Mouse (Mus musculus): ENCODE data around the gene Ctnnbl1.

Ctnnbl1 gene

DNA sequence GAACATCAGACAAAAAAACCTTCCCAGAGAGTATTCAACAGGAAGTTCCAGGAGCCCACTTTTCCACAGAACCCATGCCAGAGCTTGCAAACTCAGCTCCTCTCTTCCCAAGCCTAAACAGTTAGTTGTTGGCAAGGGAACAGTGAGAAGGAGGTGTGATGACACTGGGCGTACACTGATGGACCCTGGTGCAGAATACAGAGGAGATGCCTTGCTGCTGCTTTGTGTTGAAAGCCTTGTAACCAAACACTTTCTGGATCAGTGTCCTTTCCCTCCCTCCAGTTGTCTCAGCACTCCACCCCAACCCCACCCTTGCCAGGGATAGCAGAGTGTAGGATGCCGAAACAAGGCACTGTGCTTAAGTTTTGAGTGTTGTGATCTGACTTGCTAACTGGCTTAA, 107.5 kb downstream of the Ctnnbl1 start:
- no peaks in the 10 kb centered on the region for H3K27me3 ChIP-seq (ENCODE audit: control insufficient read depth, insufficient read depth, low read length, poor library complexity, severe bottlenecking)

DNA sequence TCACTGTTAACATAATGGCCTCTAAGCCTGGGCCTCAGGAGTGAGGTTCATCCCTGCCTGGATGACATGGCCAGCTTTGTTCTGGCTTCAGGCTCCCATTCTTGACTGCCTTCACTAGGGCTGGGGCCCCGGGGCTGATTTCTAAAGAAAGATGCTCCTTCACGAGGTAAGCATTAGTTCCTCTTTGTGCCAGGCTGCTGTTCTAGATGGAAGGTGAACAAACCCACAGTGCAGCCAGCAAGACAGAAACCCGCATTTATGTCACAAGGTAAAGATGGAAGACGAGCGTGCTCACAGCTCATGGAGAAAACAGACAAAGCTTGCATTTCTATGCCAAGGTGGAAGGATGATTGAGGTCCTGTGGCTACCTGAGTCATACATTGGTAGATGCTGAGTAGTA, 108.6 kb downstream of the Ctnnbl1 start:
- Histone ChIP-seq H3K27me3 (ENCODE audit: control insufficient read depth, insufficient read depth, low read length, poor library complexity, severe bottlenecking) (no peaks in the 10 kb centered on the region), H3K36me3 (ENCODE audit: control insufficient read depth, insufficient read depth, low read length, poor library complexity, severe bottlenecking) (no peaks in the 10 kb centered on the region)
- no peak for DNase-seq (ENCODE audit: low read depth, low spot score)

More for the DNA sequence above, 107.5 kb downstream of the Ctnnbl1 start:
- no peaks in the 10 kb centered on the region; the same call in 1 of the 2 replicates for H3K36me3 ChIP-seq (ENCODE audit: control insufficient read depth, insufficient read depth, low read length, poor library complexity, severe bottlenecking)
- DNase-seq (ENCODE audit: low read depth, low spot score), result no peak

DNA sequence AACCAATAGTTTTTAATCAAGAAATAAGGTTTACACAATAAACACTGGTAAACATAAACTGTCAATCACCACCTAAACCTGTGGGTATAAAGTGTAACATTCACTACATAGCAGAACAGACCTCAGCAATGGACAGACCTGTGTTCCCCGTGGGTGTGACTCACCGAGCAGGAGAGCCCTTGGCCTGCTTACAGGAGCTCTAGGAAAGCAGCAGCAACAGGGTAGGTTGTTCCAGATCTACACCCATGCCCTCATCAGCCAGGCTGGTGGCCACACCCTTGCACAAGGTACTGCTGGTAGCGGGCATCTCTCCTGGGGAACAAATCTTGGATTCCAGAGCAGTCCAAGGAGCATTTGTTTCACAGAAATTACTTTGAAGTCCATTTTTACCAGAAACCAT, 115.9 kb downstream of the Ctnnbl1 start:
- no peaks in the 10 kb centered on the region for H3K36me3 ChIP-seq (ENCODE audit: control insufficient read depth, insufficient read depth, low read length, poor library complexity, severe bottlenecking)
- no peaks in the 10 kb centered on the region for H3K27me3 ChIP-seq (ENCODE audit: control insufficient read depth, insufficient read depth, low read length, poor library complexity, severe bottlenecking)
- no peak for DNase-seq (ENCODE audit: low read depth, low spot score)

DNA sequence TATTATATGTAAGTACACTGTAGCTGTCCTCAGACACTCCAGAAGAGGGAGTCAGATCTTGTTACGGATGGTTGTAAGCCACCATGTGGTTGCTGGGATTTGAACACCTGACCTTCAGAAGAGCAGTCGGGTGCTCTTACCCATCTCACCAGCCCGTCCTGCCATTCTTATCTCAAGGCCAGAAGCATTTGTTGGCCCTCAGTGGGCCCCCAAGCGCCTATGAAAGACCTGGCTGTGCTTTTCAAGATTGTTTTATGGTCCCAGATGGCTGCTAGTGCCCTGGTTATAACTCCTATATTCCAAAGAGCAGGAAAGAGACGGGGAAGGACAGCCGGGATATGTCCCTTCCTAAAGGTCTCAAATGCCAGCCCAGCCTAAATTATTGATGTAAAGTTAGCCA, 118.6 kb downstream of the Ctnnbl1 start:
- Histone ChIP-seq H3K36me3 (ENCODE audit: control insufficient read depth, insufficient read depth, low read length, poor library complexity, severe bottlenecking) (no peaks in the 10 kb centered on the region), H3K27me3 (ENCODE audit: control insufficient read depth, insufficient read depth, low read length, poor library complexity, severe bottlenecking) (no peaks in the 10 kb centered on the region)
- DNase-seq (ENCODE audit: low read depth, low spot score), result no peak

DNA sequence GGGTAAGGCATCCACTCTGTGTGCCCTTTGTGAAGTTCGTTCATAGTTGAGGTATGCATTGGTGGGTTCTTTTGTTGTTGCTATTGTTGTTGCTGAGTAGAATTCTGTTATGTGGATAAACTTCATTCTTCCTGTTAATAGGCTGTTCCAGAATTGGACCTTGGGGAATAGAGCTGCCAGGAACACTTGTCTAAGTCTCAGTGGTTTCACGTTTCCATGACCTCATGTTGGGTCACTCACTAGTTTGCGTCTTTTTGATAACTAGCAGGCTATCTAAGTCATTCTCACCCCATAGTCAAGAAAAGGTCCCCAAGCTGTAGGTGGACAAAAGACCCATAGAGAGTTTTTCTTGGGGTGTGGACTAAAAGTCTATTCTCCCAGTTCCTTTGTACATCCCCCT, 120.3 kb downstream of the Ctnnbl1 start:
- Histone ChIP-seq H3K36me3 (ENCODE audit: control insufficient read depth, insufficient read depth, low read length, poor library complexity, severe bottlenecking) (no peaks in the 10 kb centered on the region), H3K27me3 (ENCODE audit: control insufficient read depth, insufficient read depth, low read length, poor library complexity, severe bottlenecking) (no peaks in the 10 kb centered on the region)
- no peak for DNase-seq (ENCODE audit: low read depth, low spot score)

DNA sequence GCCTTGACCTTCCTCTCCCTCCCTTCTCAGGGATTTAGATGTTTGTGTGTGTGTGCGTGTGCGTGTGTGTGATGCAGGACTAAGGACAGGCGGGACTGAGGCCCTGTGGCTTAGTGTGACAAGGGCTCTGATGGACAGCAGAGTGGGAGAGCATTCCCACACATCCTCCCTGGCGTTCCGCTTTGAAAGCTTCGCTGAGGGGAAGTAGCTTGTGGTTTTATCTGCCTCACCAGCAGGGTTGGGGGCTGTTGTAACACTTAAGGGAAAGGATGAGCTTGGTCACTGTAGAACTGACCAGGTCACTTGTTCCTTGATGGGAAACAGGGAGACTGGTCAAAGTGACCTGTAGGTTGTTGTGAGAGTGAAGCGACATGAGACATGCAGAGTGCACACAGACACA, 121.1 kb downstream of the Ctnnbl1 start:
- DNase-seq (ENCODE audit: low read depth, low spot score), result no peak
- Histone ChIP-seq H3K27me3 (ENCODE audit: control insufficient read depth, insufficient read depth, low read length, poor library complexity, severe bottlenecking) (no peaks in the 10 kb centered on the region), H3K36me3 (ENCODE audit: control insufficient read depth, insufficient read depth, low read length, poor library complexity, severe bottlenecking) (no peaks in the 10 kb centered on the region)

DNA sequence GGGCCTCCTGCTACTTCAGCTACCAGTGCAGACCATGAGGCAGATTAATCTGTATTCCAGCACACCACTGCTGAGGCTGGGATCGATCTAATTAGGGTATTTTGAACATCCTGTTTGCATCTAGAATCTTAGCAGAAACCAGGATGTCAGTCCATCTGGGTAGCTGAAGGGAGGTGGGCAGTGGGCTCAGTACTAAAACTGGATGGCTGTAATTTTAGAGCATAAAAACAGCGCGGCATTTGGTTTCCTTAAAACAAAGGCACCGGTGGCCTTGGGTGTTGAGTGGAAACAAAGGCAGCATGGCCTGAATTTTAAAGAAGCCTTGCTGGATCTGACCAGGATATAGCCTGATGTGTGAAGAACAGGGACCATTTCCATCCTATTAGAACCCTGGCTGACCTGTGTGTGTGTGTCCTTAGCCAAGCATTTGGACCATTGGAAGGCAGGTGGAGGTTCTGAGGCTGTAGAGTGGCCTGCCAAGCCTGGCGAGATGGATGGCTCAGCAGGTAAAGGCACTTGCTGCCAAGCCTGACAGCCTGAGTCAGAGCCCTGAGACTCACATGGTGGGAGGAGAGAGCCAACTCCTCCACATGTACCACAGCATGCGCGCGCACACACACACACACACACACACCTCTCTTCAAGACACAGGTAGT, 122.0 kb downstream of the Ctnnbl1 start:
- no peak for DNase-seq (ENCODE audit: low read depth, low spot score)
- no peaks in the 10 kb centered on the region for H3K36me3 ChIP-seq (ENCODE audit: control insufficient read depth, insufficient read depth, low read length, poor library complexity, severe bottlenecking)
- H3K27me3 ChIP-seq (ENCODE audit: control insufficient read depth, insufficient read depth, low read length, poor library complexity, severe bottlenecking), result no peaks in the 10 kb centered on the region

DNA sequence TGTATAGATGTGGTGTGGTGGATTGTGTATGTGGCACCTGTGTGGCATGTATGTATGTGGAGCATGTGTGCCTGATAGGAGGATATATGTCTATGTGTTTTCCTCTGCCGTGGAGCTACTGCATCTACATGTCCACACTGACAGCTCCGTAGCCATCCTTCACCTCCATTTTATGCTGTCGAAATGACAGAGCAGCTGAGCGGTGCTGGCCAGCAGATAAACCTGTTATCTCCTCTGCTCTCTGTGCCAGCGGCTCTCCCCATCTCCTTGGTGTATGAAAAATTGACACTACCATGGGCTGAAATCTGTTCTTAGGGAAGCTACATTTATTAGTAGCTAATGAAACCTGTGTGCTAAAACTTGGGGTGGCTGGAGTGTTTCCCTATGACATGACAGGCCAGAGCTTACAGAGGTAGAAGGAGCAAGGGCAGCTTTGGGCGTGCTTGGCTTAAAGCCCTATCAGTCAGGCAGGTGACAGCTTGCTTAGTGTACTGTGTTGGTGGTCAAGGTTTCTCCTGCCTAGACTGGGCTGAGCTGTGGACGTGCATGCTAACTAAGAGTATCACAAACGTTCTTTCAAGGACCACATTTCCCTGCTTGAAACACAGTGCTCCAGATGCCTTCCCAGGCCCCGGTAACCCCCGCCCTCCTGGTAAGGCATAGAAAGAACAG, 124.2 kb downstream of the Ctnnbl1 start:
- Histone ChIP-seq H3K27me3 (ENCODE audit: control insufficient read depth, insufficient read depth, low read length, poor library complexity, severe bottlenecking) (no peaks in the 10 kb centered on the region), H3K36me3 (ENCODE audit: control insufficient read depth, insufficient read depth, low read length, poor library complexity, severe bottlenecking) (no peaks in the 10 kb centered on the region)
- no peak for DNase-seq (ENCODE audit: low read depth, low spot score)

DNA sequence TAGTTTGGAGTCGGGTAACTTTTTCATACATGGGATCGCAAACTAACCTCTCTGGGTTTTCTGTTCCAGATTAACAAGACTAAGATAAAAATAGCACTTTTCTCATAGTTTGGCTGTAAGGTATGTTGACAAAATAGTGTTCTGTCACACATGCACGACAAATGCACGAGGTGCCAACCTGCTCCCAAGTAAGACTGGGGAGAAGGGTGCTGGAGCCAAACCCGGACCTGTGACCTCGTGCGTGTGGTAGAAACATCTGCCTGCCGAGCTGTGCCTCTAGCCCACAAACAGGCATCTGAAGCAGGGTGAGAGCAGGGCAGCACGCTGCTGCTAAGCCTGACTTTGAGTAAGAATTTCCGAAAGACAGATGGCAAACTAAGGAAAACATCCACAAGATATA, 125.1 kb downstream of the Ctnnbl1 start:
- DNase-seq (ENCODE audit: low read depth, low spot score), result no peak
- no peaks in the 10 kb centered on the region for H3K27me3 ChIP-seq (ENCODE audit: control insufficient read depth, insufficient read depth, low read length, poor library complexity, severe bottlenecking)
- no peaks in the 10 kb centered on the region for H3K36me3 ChIP-seq (ENCODE audit: control insufficient read depth, insufficient read depth, low read length, poor library complexity, severe bottlenecking)

DNA sequence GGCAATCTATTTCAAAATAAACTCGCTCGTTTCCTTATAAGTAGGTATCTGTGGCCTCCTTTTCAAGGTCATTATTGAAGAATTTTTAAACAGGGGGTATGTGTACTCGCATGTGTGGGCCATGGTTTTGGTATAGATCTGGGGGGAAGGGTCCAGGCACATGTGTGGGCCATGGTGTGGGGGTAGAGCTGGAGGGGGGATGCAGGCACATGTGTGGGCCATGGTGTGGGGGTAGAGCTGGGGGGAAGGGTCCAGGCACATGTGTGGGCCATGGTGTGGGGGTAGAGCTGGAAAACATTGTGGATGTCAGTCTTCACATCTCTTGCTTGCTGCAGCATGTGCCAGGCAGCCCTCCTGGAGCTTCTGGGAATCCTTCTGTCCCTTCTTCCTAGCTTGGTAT, 129.9 kb downstream of the Ctnnbl1 start:
- no peaks in the 10 kb centered on the region; the same call in 1 of the 2 replicates for H3K36me3 ChIP-seq (ENCODE audit: control insufficient read depth, insufficient read depth, low read length, poor library complexity, severe bottlenecking)
- no peaks in the 10 kb centered on the region for H3K27me3 ChIP-seq (ENCODE audit: control insufficient read depth, insufficient read depth, low read length, poor library complexity, severe bottlenecking)
- no peak for DNase-seq (ENCODE audit: low read depth, low spot score)

DNA sequence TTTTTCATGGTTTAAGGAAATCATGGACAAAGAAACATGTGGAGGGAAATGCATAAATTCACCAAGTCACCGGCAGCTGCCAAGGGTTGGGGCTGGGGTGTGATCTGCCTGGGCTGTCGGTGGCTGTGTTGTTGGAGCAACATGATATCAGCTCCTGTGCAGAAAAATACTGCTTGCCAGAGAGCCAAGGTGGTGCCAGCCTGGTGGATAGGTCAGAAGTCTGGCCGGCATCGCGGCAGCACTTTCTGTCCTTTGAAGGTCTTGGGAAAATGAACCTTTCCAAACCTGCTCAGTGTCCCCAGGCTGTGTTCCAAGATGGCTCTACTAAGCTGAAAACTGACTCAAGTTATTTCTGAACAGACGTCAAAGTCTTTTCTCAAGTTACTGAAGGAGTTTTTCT, 133.0 kb downstream of the Ctnnbl1 start:
- no peak for DNase-seq (ENCODE audit: low read depth, low spot score)
- H3K27me3 ChIP-seq (ENCODE audit: control insufficient read depth, insufficient read depth, low read length, poor library complexity, severe bottlenecking), result no peaks in the 10 kb centered on the region
- no peaks in the 10 kb centered on the region; the same call in 1 of the 2 replicates for H3K36me3 ChIP-seq (ENCODE audit: control insufficient read depth, insufficient read depth, low read length, poor library complexity, severe bottlenecking)

DNA sequence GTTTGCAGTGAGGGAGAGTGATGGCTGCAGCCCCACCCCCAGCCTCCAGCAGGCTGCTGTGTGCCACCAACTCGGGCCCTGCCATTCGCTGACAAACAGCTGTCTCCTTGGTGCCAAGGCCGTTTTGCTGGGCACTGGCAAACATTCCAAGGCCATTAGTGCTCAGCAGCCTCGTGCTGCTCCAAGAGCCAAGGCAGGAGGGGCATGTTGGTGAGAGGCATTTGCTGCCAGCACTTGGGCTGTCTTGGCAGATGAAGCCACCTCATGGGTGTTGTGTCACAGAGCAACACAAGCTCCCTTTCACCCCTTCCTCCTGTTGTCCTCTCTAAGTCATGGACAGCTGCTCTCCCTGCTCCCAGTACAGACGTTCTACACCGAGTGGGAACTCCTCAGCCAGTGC, 136.0 kb downstream of the Ctnnbl1 start:
- DNase-seq (ENCODE audit: low read depth, low spot score), result no peak
- Histone ChIP-seq H3K27me3 (ENCODE audit: control insufficient read depth, insufficient read depth, low read length, poor library complexity, severe bottlenecking) (no peaks in the 10 kb centered on the region), H3K36me3 (ENCODE audit: control insufficient read depth, insufficient read depth, low read length, poor library complexity, severe bottlenecking) (peaks cover 2% of the 10 kb centered on the region)

DNA sequence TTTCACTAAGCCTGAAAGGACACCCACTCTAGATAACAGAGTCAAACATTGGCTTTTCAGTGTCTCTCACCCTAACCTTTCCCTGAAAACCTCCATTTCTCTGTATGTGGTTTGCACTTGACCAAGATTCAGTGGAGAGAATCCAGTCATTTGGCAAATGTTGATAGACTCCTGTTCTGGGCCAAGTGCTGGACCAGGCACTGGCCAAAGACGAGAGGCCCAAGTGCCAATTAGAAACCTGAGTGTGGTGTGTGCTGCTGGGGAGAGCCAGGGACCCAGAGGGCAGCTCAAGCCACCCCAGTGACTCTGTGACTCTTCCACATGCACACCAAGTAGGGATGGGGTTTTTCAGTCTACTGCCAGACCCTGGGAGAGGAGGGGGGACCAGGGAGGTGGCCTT, 136.5 kb downstream of the Ctnnbl1 start:
- H3K27me3 ChIP-seq (ENCODE audit: control insufficient read depth, insufficient read depth, low read length, poor library complexity, severe bottlenecking), result no peaks in the 10 kb centered on the region
- DNase-seq (ENCODE audit: low read depth, low spot score), result no peak
- H3K36me3 ChIP-seq (ENCODE audit: control insufficient read depth, insufficient read depth, low read length, poor library complexity, severe bottlenecking), result peaks cover 2% of the 10 kb centered on the region

DNA sequence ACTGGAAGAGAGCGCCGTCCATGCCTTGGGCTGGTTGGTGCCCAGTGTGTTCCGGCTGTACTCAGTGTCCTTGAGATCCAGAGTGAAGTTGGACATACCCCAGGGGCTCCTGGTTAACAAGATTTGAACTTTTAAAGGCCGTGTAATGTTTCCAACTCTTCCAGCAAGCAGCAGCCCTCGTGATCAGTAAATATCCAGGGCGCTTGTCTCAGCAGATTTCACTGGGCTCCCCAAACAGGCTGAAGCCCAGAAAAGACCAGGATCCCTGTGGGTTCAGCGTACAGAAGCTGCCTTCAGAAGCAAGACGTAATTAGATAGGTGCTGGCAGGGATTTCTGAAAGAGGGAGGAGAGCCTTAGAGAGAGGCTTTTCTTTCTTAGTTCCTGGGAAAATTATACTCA, 137.9 kb downstream of the Ctnnbl1 start:
- H3K27me3 ChIP-seq (ENCODE audit: control insufficient read depth, insufficient read depth, low read length, poor library complexity, severe bottlenecking), result no peaks in the 10 kb centered on the region
- no peak for DNase-seq (ENCODE audit: low read depth, low spot score)

DNA sequence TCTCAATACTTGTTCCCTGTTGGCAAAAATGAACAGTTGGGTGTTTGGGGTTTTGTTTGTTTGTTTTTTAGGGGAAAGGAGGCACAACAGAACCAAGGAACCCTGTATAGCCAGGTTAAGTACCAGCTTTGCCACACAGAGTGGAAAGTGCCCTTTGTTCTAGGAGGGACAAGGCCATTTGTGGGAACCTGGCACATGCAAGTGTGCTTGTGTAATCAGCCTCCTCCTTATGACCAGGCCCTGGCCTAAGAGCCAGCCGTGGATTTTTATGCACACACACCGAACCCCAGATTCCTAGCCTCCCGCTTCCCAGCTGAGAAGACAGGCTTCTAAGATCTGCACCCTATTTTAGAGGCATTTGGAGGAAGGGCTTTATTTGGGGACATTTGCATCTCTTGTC, 140.2 kb downstream of the Ctnnbl1 start:
- H3K36me3 ChIP-seq (ENCODE audit: control insufficient read depth, insufficient read depth, low read length, poor library complexity, severe bottlenecking), result peaks cover 2% of the 10 kb centered on the region; the same call in 1 of the 2 replicates
- no peak for DNase-seq (ENCODE audit: low read depth, low spot score)

More for the DNA sequence above, 137.9 kb downstream of the Ctnnbl1 start:
- H3K36me3 ChIP-seq (ENCODE audit: control insufficient read depth, insufficient read depth, low read length, poor library complexity, severe bottlenecking), result peaks cover 2% of the 10 kb centered on the region; the same call in 1 of the 2 replicates

More for the DNA sequence above, 140.2 kb downstream of the Ctnnbl1 start:
- H3K27me3 ChIP-seq (ENCODE audit: control insufficient read depth, insufficient read depth, low read length, poor library complexity, severe bottlenecking), result no peaks in the 10 kb centered on the region
